Mouse (Mus musculus): ENCODE measurements at regions not wholly inside any gene's neighbourhood (a gene's known extent, or its start where the extent isn't known, plus 50 kb on each side); places are given as distances from the start of the nearest gene placed in this dataset.

DNA sequence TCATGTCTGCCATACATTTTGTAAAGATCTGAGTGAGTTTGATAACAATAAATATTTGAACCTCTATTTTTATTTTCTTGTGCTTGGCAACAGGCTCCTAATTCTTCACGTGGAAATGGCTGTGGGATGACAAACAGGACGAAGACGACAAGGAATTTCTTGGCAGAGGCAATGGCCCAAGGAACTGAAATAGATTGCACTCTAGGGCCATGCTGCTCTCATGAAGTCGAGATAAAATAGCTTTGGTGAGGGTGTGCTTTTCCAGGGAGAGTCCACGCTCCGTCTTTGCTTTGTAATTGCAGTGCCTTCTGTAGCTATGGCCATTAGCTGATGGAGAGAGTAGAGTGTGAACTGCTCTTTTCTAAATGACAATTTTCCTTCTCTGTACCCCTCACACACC, 50.9 kb upstream of the 1810046K07Rik start:
- ATAC-seq (replicated peaks in 1 of 2; ENCODE audit: insufficient read depth in 1 of 2, low FRiP score in 2 of 2, low TSS enrichment in 1 of 2, low read depth in 1 of 2, poor library complexity in 2 of 2, severe bottlenecking in 2 of 2): no peak

DNA sequence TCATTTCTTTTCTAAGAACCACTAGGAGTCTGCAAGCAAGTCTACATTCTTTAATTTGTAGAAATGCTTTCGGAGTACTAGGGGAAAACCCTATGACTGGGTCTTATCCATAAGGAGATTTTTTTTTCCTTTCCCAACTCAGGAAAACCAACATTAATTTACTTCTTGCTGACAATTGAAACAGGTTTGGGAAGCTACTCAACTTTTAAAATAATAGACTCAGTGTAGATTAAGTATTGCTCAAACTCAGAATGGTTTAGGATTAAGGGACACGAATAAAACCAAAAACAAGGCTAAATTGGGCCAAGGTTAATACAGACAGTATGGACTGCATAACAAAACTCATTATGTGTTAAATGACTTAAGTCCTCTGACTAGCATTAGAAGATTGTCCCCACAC, 65.2 kb upstream of the 1810046K07Rik start:
- ATAC-seq (replicated peaks in 1 of 2; ENCODE audit: insufficient read depth in 1 of 2, low FRiP score in 2 of 2, low TSS enrichment in 1 of 2, low read depth in 1 of 2, poor library complexity in 2 of 2, severe bottlenecking in 2 of 2): no peak

DNA sequence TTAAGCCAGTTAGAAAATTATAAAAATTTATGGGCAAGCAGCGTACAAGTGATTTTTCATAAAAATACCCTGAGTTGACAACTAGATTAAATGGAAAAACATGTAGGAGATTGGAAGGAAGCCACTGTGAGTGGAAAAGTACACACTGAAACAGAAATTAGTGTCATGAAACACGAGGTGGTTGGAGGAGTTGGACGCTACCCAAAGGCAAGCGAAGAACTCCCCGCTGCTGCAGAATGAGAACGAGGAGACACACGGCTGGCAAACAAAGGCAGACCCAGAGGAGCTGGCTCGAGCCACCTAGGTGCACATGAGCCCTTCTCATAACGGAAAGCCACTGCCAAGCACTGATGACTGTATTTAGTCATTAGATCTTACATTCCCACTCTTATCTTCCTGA, 65.7 kb upstream of the 1810046K07Rik start:
- ATAC-seq (replicated peaks in 1 of 2; ENCODE audit: insufficient read depth in 1 of 2, low FRiP score in 2 of 2, low TSS enrichment in 1 of 2, low read depth in 1 of 2, poor library complexity in 2 of 2, severe bottlenecking in 2 of 2): no peak

DNA sequence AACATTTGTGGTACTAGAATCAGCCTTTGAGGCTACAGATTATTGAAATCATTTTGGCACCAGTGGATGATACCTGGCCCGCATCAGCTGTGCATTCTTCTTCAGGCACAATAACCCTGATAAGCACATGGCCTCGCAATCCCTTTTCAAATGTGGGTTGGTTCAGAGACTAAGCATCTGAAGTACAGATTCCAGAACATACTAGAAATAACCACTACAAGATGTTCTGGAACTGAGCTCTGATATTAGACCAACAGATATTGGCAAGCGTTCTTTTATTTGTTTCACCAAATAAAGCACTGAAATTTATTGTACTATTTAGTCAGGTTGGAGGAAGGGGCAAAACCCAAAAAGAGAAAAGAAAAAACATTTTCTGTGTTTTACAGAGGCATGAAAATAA, 68.1 kb upstream of the 1810046K07Rik start:
- no peak for ATAC-seq (replicated peaks in 1 of 2; ENCODE audit: insufficient read depth in 1 of 2, low FRiP score in 2 of 2, low TSS enrichment in 1 of 2, low read depth in 1 of 2, poor library complexity in 2 of 2, severe bottlenecking in 2 of 2)

DNA sequence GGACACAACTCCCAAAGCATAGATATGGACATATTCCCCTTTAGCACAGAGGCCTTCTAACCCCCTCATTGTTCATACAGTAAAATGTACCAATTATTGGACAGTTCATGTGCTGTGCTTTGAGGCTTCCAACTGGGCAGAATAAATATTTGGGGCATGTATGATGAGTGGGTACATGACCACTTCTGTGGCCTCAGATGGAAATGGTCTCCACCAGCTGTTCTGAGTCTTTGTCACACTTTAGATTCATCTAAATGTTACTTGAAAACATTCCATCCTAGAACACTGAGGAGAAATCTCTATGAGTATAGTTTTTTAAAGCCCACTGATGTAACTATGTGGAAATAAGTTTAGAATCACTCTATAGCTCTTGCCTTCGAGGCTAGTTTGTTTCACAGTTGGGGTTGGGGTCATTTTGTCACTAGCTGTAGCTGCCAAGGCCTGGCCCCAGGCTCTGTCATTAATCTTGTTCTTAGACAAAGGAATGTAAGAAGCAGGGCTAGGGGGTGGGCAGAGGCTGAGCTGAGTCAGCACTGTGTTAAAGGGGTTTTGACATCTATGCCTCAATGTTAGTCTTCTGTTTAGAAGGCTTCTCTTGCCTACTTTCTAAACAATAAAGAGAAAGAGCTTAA, 69.0 kb upstream of the 1810046K07Rik start:
- ATAC-seq (replicated peaks in 1 of 2; ENCODE audit: insufficient read depth in 1 of 2, low FRiP score in 2 of 2, low TSS enrichment in 1 of 2, low read depth in 1 of 2, poor library complexity in 2 of 2, severe bottlenecking in 2 of 2): no peak

DNA sequence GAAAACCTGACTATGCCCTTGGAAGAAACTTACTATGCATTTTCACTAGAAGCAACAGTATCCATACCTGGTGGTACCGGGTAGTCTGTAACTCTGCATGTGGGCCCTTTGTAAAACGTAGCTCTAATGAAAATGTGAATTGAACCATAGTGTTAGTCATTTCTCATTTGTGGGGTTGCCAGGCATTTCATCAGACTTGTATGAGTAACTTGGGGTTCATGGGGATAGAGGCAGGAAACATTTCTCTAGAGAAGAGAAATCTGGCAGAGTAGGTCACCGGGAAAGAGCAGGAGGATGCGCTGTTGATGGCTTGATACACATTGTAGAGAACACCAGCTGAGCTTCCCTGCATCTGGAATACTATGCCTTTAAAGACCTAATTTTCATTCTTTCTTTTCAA, 70.2 kb upstream of the 1810046K07Rik start:
- no peak for ATAC-seq (replicated peaks in 1 of 2; ENCODE audit: insufficient read depth in 1 of 2, low FRiP score in 2 of 2, low TSS enrichment in 1 of 2, low read depth in 1 of 2, poor library complexity in 2 of 2, severe bottlenecking in 2 of 2)

DNA sequence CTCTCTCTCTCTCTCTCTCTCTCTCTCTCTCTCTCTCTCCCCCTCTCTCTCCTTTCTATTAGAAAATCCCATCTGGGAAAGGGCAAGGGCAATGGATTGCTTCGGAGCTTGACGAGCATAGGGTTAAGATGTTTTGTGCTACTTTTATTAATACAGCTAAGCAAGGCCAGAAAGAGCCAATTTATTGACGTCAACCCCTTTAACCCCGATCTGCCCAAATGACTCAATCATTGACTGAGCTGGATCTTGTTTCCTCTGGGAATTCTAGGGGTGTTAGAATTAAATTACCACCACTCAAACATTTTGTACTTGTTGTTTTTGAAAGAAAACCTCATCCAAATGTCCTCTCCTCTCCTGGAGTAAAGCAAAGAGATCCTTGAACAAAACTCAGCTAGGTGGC, 70.6 kb upstream of the 1810046K07Rik start:
- ATAC-seq (replicated peaks in 1 of 2; ENCODE audit: insufficient read depth in 1 of 2, low FRiP score in 2 of 2, low TSS enrichment in 1 of 2, low read depth in 1 of 2, poor library complexity in 2 of 2, severe bottlenecking in 2 of 2): no peak

DNA sequence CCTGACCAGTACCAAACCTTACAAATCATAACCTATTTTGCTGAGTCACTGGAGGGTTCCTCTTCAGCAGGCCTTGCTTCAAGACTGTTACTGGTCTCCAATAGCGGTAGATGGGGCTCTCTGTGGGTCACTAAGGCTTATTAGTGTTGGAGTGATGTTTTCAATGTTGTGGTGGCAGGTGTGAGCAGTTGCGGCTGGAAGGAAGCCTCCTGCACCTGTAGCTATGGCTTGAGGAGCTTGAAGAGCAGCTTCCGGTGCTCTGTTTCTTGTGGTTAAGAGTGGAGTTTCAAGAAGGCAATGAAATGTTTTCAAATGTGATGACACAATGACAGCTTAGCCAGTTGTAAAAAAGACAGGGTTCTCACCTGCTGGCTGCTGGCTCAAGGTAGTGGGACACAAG, 73.1 kb upstream of the 1810046K07Rik start:
- ATAC-seq (replicated peaks in 1 of 2; ENCODE audit: insufficient read depth in 1 of 2, low FRiP score in 2 of 2, low TSS enrichment in 1 of 2, low read depth in 1 of 2, poor library complexity in 2 of 2, severe bottlenecking in 2 of 2): 0 out of 4 replicates have a peak, but pooled peaks of 1 of the 2 experiments have one; percentile 17

DNA sequence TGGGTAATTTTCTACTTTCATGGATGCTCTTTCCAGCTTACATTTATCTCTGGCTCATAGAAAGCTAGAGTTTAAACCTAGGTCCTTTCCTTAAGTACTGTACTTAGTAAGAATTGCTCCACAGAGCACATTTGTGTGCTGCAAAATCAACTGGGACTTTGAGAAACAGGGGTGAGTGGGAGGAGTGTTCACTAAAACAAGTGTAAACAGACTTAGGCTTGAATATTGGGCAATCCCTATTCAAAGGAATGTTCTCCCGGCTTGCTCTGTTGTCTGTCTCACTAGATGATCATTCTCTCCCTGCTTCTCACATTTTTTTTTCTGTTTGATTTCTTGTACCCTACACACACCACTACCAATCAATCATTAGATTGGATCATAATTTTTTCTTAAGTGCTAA, 79.3 kb upstream of the 1810046K07Rik start:
- ATAC-seq (replicated peaks in 1 of 2; ENCODE audit: insufficient read depth in 1 of 2, low FRiP score in 2 of 2, low TSS enrichment in 1 of 2, low read depth in 1 of 2, poor library complexity in 2 of 2, severe bottlenecking in 2 of 2): no peak

DNA sequence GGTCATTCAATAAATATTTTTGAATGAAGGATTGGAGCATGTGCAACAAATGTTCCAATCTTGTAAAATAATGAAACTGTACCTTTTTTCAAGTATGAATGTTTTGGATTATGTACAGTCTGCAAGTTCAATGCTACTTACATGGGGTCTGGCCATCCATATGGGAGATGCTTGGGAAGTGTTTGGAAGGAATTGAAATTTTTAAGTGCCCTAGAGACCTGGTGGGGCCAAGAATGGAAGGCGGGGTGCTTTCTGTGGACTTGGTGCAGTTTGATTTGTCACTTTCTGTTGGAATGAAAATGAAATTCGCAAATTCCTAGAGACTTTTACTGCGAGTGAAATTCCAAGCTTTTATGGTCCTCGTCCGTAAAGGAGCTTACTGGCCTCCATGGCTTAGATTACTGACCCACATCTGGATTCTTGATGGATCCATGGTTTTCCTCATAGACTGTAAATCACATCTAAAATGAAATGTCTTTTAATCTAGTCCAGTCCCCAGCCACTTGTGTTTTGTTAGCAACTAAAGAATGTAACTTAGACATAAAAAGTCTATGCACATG, 90.3 kb upstream of the 1810046K07Rik start:
- no peak for ATAC-seq (replicated peaks in 1 of 2; ENCODE audit: insufficient read depth in 1 of 2, low FRiP score in 2 of 2, low TSS enrichment in 1 of 2, low read depth in 1 of 2, poor library complexity in 2 of 2, severe bottlenecking in 2 of 2)

DNA sequence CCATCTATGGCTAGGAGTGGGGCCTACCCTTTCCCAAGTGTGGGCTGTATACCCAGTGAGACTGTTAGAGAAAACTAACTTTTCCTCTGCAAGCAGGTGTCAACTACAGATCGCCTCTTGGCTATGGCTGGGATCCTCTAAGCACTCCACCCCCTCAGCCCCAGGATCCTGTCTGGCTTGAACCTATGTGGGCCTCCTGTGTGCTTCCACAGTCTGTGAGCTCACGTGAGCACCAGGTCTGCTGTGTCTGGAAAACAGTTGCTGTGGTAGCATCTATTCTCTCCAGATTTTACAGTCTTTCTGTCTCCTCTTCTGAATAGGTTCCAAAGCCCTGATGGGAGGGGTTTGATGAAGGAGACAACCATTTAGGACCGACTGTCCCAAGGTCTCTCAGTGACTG, 93.8 kb upstream of the 1810046K07Rik start:
- no peak for ATAC-seq (replicated peaks in 1 of 2; ENCODE audit: insufficient read depth in 1 of 2, low FRiP score in 2 of 2, low TSS enrichment in 1 of 2, low read depth in 1 of 2, poor library complexity in 2 of 2, severe bottlenecking in 2 of 2)

DNA sequence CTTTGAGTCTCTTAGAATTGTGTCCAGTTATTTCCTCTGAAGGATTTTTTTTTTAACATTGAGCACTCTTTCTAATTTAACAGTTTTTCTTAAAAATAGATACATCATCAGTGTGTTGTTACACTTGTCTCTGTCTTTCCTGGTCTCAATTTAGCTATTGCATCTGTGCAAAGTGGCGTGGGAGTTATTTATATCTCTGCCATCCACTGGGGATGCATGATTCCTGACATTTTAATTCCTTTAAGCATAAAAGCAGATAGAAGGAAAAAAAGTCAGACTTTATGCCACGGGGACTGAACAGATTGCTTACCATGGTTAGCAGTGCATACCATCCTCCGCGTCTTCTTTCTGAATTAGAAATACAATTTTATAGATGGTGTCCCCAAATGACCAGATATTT, 94.6 kb upstream of the 1810046K07Rik start:
- ATAC-seq (replicated peaks in 1 of 2; ENCODE audit: insufficient read depth in 1 of 2, low FRiP score in 2 of 2, low TSS enrichment in 1 of 2, low read depth in 1 of 2, poor library complexity in 2 of 2, severe bottlenecking in 2 of 2): no peak

DNA sequence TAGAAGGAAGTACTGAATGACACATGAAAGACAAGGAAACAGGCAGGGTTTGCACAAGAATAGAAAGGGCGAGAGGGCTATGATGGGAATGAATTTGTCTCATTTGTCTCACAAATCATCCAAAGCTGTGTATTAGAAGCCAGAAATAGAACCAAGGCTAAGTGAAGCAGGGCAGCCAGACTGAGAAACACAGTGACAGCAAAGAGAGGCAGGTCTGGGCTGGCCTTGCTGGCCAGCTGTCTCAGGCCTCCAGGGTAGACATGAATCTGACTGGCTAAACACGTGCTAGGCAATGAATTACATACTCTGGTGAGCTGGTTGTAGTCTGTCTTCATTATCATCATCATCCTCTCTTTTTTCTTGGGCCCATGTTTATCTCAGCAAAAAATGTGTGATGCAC, 101.7 kb upstream of the 1810046K07Rik start:
- no peak for ATAC-seq (replicated peaks in 1 of 2; ENCODE audit: insufficient read depth in 1 of 2, low FRiP score in 2 of 2, low TSS enrichment in 1 of 2, low read depth in 1 of 2, poor library complexity in 2 of 2, severe bottlenecking in 2 of 2)

DNA sequence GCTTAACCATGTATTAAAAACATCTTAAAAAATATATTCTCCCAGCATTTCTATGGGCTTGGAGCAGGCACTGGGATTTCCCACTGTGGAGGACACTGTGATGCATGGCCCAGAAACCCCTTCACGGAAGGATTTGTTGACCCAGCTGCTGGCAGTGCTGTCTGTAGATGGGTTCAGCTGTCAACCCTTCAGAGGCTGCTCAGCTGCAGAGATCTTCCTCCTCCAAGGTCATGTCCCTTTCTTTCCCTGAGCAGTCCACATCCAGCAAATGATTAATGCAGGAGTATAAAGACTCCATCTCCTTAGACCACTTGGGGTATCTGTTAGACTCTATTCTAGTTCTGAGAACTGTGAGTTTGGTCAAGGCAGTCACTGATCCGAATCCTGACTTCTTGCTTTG, 108.4 kb upstream of the 1810046K07Rik start:
- no peak for ATAC-seq (replicated peaks in 1 of 2; ENCODE audit: insufficient read depth in 1 of 2, low FRiP score in 2 of 2, low TSS enrichment in 1 of 2, low read depth in 1 of 2, poor library complexity in 2 of 2, severe bottlenecking in 2 of 2)

DNA sequence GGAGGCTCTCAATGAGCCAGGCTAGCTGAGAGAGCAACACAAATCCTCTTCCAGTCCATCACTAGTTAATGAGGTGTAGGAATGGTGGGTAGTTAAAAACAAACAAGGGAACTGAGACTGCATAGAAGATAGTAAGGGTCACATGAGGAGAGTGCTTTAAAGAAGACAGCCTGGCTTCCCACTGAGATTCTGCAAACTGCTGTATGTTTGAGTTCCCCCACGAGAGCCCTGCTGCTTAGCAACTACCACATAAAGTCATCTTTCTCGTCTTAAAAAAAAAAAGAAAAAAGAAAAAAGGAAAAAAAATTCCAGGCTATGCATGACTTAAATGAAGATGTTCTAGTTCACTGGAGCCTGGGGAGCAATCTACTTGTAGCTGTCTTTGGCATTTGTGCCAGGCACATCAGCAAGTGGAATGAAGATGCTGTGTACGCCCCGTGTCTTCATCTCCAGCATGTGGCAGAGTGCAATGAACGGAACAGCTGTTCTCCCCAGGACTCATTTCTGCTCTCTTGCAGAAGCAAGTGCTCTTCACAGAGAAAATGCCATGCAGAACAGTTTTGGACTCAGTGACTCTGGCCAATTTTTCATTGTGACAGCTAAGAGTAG, 113.2 kb upstream of the 1810046K07Rik start:
- no peak for ATAC-seq (replicated peaks in 1 of 2; ENCODE audit: insufficient read depth in 1 of 2, low FRiP score in 2 of 2, low TSS enrichment in 1 of 2, low read depth in 1 of 2, poor library complexity in 2 of 2, severe bottlenecking in 2 of 2)

DNA sequence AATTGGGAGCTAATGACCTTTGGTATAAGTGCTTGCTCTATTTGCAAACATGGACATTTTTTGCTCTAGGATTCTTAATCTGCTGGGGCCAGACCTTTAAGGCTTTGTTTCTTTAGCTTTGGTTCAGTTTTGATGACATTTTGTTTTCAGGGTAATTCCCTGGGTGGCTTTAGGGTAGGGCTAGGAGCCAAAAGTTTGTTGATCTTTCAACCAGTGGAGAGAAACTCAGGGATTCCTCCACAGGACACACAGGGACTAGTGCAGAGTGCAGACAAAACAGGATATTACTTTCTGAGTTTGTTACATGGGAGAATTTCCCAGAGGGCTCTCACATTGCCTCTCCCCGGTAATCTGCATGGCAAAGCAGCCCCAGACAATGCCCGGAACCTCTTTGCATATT, 127.0 kb upstream of the 1810046K07Rik start:
- no peak for ATAC-seq (replicated peaks in 1 of 2; ENCODE audit: insufficient read depth in 1 of 2, low FRiP score in 2 of 2, low TSS enrichment in 1 of 2, low read depth in 1 of 2, poor library complexity in 2 of 2, severe bottlenecking in 2 of 2)

DNA sequence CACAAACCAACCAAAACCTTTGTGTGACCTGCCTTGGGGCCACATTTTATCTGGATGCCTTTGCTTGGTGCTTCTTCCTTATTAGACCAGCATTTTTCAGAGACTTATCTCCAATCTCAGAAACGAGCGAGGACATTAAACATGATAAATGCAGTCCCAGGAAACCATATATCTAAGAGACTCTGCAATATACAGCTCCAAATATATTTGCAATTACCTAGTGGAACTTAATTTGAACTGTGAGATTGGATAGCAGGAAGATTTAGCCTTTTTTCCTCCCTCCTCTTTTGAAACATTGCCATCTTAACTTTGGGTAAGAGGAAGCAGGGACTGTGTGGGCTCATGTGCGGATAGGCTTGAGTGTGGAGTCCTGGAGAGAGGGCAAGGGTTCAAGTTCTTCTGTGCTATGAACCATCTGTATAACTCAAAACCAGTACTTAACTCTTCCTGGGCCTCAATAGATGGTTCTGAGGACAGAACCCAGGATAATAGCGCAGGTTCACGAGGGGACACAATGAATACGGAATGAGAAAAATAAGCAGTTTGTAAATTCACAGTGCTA, 133.8 kb upstream of the 1810046K07Rik start:
- no peak for ATAC-seq (replicated peaks in 1 of 2; ENCODE audit: insufficient read depth in 1 of 2, low FRiP score in 2 of 2, low TSS enrichment in 1 of 2, low read depth in 1 of 2, poor library complexity in 2 of 2, severe bottlenecking in 2 of 2)

DNA sequence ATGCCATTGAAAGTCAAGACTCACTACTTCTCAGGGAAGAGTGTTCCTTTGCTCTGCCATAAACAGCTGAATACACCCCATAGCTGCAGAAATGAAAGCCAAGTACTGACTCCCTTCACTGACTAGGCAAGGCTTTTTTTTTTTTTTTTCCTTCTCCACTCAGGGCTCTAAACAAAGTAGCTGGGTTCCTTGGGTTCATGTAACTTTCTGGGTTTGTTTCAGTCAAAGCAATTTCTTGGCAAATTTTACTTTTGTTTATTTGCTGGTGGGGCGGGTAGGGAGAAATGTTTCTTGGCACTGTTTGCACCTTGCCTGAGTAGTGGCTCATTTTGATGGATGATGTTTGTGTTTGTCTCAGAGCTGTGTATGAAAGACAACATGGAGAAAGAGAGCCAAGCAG, 141.3 kb upstream of the 1810046K07Rik start:
- no peak for ATAC-seq (replicated peaks in 1 of 2; ENCODE audit: insufficient read depth in 1 of 2, low FRiP score in 2 of 2, low TSS enrichment in 1 of 2, low read depth in 1 of 2, poor library complexity in 2 of 2, severe bottlenecking in 2 of 2)
